ENCODE assay signal across 8 mouse cellular contexts in the genomic region with DNA sequence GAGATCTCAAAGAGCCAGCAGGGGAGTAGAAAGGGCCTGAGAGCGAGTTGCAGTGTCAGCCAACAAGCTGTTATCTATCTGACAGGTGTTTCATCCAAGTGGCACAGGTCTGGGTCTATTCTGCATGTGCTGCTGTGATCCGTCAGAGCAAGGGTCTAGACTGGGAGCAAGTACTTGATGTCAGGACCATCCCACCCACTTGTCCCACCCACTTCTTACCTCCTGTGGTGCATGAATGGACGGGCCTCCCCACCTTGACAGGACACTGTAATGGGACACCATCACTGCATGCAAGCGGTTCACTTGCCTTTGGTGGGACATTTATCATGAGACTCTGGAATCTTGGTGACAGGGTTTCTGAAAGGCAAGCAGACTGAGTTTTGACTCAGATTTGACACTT. TPM values are rescaled to one million over a fixed set of nuclear protein-coding genes. Genes with fewer than 3 reads are reported as not detected.
DNase-seq lines count a peak whose midpoint lies in the region; ATAC-seq and TF ChIP-seq lines count a peak whose summit lies in the region.

No protein-coding gene starts in this region.

- no peaks in the 10 kb centered on the region for H3K36me3 ChIP-seq in kidney, embryonic 14.5 days (ENCODE audit: control insufficient read depth, insufficient read depth, low read length)
- no peaks in the 10 kb centered on the region for H3K36me3 ChIP-seq in hindbrain, embryonic 12.5 days
- no peaks in the 10 kb centered on the region for H3K36me3 ChIP-seq in midbrain, embryonic 12.5 days

- peak overlapping the region; percentile 68 for H3K27ac ChIP-seq in kidney, embryonic 14.5 days (ENCODE audit: low read depth, low read length)
- peak overlapping the region; percentile 65; the same call in 1 of the 2 replicates for H3K27ac ChIP-seq in bone marrow, adult 2 months (ENCODE audit: control insufficient read depth, insufficient read depth, low read depth, low read length, poor library complexity)
- H3K27ac ChIP-seq in hindbrain, embryonic 12.5 days, result no peak overlapping the region
- H3K27ac ChIP-seq in midbrain, embryonic 12.5 days (replicated peaks), result no peak overlapping the region

- no peak for ATAC-seq in kidney, embryonic 14.5 days (ENCODE audit: low FRiP score, low TSS enrichment)
- peak; percentile 17; the same call in 1 of the 2 replicates for ATAC-seq in hindbrain, embryonic 12.5 days (ENCODE audit: low FRiP score)
- ATAC-seq in midbrain, embryonic 12.5 days (ENCODE audit: low FRiP score, low read depth), result no peak

- peak overlapping the region; percentile 64 for H3K4me3 ChIP-seq in kidney, embryonic 14.5 days (ENCODE audit: low read length)
- peak overlapping the region; percentile 67 for H3K4me3 ChIP-seq in bone marrow, adult 2 months (replicated peaks; ENCODE audit: control insufficient read depth, low read depth, low read length)
- peak overlapping the region; percentile 54 for H3K4me3 ChIP-seq in hindbrain, embryonic 12.5 days
- peak overlapping the region; percentile 56 for H3K4me3 ChIP-seq in midbrain, embryonic 12.5 days

- no peaks in the 10 kb centered on the region for H3K27me3 ChIP-seq in kidney, embryonic 14.5 days (ENCODE audit: control insufficient read depth, insufficient read depth, low read length)
- H3K27me3 ChIP-seq in hindbrain, embryonic 12.5 days, result no peaks in the 10 kb centered on the region
- peaks cover 28% of the 10 kb centered on the region for H3K27me3 ChIP-seq in midbrain, embryonic 12.5 days

- peak overlapping the region; percentile 83; the same call in 1 of the 2 replicates for H3K9ac ChIP-seq in kidney, embryonic 14.5 days (ENCODE audit: low read depth, low read length)
- peak overlapping the region; percentile 72; the same call in 1 of the 2 replicates for H3K9ac ChIP-seq in hindbrain, embryonic 12.5 days
- H3K9ac ChIP-seq in midbrain, embryonic 12.5 days (replicated peaks), result peak overlapping the region; percentile 59; the same call in 1 of the 2 replicates

- 15% methylated on average over 4 of the region's 4 CpGs for WGBS in kidney, embryonic 14.5 days
- WGBS in bone marrow, adult 2 months, result 16% methylated on average over 4 of the region's 4 CpGs
- WGBS in hindbrain, embryonic 12.5 days, result 25% methylated on average over 4 of the region's 4 CpGs
- WGBS in midbrain, embryonic 12.5 days, result 26% methylated on average over 4 of the region's 4 CpGs

- H3K4me2 ChIP-seq in kidney, embryonic 14.5 days (replicated peaks; ENCODE audit: low read depth, low read length), result peak overlapping the region; percentile 90
- peak overlapping the region; percentile 89 for H3K4me2 ChIP-seq in hindbrain, embryonic 12.5 days (replicated peaks)
- H3K4me2 ChIP-seq in midbrain, embryonic 12.5 days (replicated peaks), result peak overlapping the region; percentile 92

- DNase-seq in kidney, postnatal 14 days, result no peak
- DNase-seq in ovary, postnatal 14 days (ENCODE audit: low spot score), result no peak
- no peak for DNase-seq in cerebellum, adult 9-11 months
- no peak for DNase-seq in cerebellum, adult 11 months

- no peaks in the 10 kb centered on the region for H3K9me3 ChIP-seq in kidney, embryonic 14.5 days (ENCODE audit: control insufficient read depth, low read length)
- H3K9me3 ChIP-seq in hindbrain, embryonic 12.5 days (replicated peaks), result no peaks in the 10 kb centered on the region
- no peaks in the 10 kb centered on the region for H3K9me3 ChIP-seq in midbrain, embryonic 12.5 days

- no peak for TF ChIP-seq POLR2A in bone marrow, adult 2 months (IDR thresholded peaks at IDR 0.05; ENCODE audit: borderline replicate concordance, control insufficient read depth, low read depth, low read length)

- no peak for TF ChIP-seq CTCF in bone marrow, adult 2 months (IDR thresholded peaks at IDR 0.05; ENCODE audit: control insufficient read depth, insufficient read depth, low read length)

- H3K4me1 ChIP-seq in kidney, embryonic 14.5 days (ENCODE audit: control insufficient read depth, insufficient read depth, low read length), result peaks cover 57% of the 10 kb centered on the region
- H3K4me1 ChIP-seq in bone marrow, adult 2 months (ENCODE audit: control insufficient read depth, insufficient read depth, low read length), result peaks cover 6% of the 10 kb centered on the region
- H3K4me1 ChIP-seq in hindbrain, embryonic 12.5 days, result peaks cover 57% of the 10 kb centered on the region
- peaks cover 39% of the 10 kb centered on the region for H3K4me1 ChIP-seq in midbrain, embryonic 12.5 days

RNA-seq across cellular contexts. Expression of gene Csrp1, which starts 10.0 kb away (rescaled TPM):
- 109 and 114 TPM in 2 replicates for polyA plus RNA-seq in kidney, embryonic 14.5 days (2014; fragmentation: Nextera tagmentation; extraction: Ambion mirVana)
- 61.5 and 109 TPM in 2 replicates for polyA plus RNA-seq in bone marrow, adult 2 months (2011; ENCODE audit: insufficient read depth, insufficient read length, low replicate concordance, missing spikeins)
- polyA plus RNA-seq in hindbrain, embryonic 12.5 days (2016; fragmentation: Nextera tagmentation; extraction: Ambion mirVana), result 47.7 and 54.1 TPM in 2 replicates
- polyA plus RNA-seq in midbrain, embryonic 12.5 days (2016; fragmentation: Nextera tagmentation; extraction: Ambion mirVana), result 35.6 and 41.0 TPM in 2 replicates

RNA-seq across cellular contexts. Expression of gene Phlda3, which starts 36.1 kb away (rescaled TPM):
- polyA plus RNA-seq in kidney, embryonic 14.5 days (2014; fragmentation: Nextera tagmentation; extraction: Ambion mirVana), result 85.6 and 102 TPM in 2 replicates
- 7.6 TPM in 1 of 2 replicates, not detected in the other for polyA plus RNA-seq in bone marrow, adult 2 months (2011; ENCODE audit: insufficient read depth, insufficient read length, low replicate concordance, missing spikeins)
- 18.3 and 19.1 TPM in 2 replicates for polyA plus RNA-seq in hindbrain, embryonic 12.5 days (2016; fragmentation: Nextera tagmentation; extraction: Ambion mirVana)
- polyA plus RNA-seq in midbrain, embryonic 12.5 days (2016; fragmentation: Nextera tagmentation; extraction: Ambion mirVana), result 15.7 and 21.8 TPM in 2 replicates

RNA-seq across cellular contexts. Expression of gene Tnni1, which starts 49.4 kb away (rescaled TPM):
- polyA plus RNA-seq in kidney, embryonic 14.5 days (2014; fragmentation: Nextera tagmentation; extraction: Ambion mirVana), result 18.3 and 20.3 TPM in 2 replicates
- polyA plus RNA-seq in bone marrow, adult 2 months (2011; ENCODE audit: insufficient read depth, insufficient read length, low replicate concordance, missing spikeins), result not detected in 2 replicates
- polyA plus RNA-seq in hindbrain, embryonic 12.5 days (2016; fragmentation: Nextera tagmentation; extraction: Ambion mirVana), result 9.5 and 28.5 TPM in 2 replicates
- polyA plus RNA-seq in midbrain, embryonic 12.5 days (2016; fragmentation: Nextera tagmentation; extraction: Ambion mirVana), result 1.0 and 2.2 TPM in 2 replicates

Comparison
In these comparisons a context has a peak if more than half of its experiments do, and no peak if none do; other contexts are left out.
1. H3K27ac ChIP-seq: peak in kidney, embryonic 14.5 days (single experiment) and bone marrow, adult 2 months (single experiment); none in hindbrain, embryonic 12.5 days (single experiment) and midbrain, embryonic 12.5 days (single experiment).
2. Peak in every context shown above with its lines, with median percentiles within 50 percentile points of each other: H3K4me2 ChIP-seq, H3K4me3 ChIP-seq and H3K9ac ChIP-seq.